Mouse (Mus musculus): ENCODE data around the gene Fdps.

The Fdps gene

GRCm38 (mm10) chr3:89101812-89102494 lies at the start of gene Fdps:
Gene Fdps, minus strand, starts transcription at chr3:89101959.
- peak; percentile 92 for DNase-seq

- DNase-seq = no peak
Measured at GRCm38 (mm10) chr3:89148567-89148966, 46.8 kb upstream of the Fdps start.

DNA sequence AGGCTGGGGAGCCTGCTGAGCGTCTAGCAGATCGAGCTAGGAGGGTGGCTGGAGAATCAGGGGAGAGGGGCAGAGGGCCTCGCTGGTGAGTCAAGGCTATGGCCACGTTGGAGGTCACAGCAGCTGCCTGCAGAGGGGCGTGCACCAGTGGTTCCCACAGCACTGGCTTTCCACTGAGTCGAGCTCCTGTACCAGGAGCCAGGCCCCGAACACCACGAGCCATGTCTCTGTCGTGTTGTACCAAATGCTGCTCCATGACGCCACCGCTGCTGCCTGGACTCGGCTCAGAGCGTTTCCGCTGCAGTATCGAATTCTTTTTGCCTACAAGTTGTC lies 46.2 kb upstream of the Fdps start:
- DNase-seq = no peak

GRCm38 (mm10) chr3:89147101-89147978 lies 45.6 kb upstream of the Fdps start:
- DNase-seq = no peak

GRCm38 (mm10) chr3:89145566-89145965 lies 43.8 kb upstream of the Fdps start:
- no peak for DNase-seq

GRCm38 (mm10) chr3:89144821-89145220 lies 43.1 kb upstream of the Fdps start:
- DNase-seq = no peak

GRCm38 (mm10) chr3:89136365-89136764 lies 34.6 kb upstream of the Fdps start:
- DNase-seq = peak; percentile 58

DNA sequence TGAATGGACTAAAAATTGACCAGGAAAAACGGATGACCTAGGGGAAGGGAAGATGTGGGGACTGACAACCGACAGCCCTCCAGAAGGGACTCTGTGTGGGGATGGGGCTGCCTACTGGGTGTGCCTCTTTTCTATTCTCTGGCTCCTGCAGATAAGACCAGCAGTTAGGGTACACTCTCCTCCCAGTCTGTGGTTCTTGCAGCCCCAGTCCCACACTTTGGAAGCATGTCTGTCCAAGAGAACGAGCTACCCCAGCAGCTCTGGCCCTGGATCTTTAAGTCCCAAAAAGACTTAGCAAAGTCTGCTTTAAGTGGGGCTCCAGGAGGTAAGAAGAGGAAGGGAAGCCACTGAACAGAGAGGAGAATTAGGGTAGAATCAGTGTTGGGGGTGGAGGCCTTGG lies 34.2 kb upstream of the Fdps start, which contains the start of gene Pklr:
Gene Pklr (plus strand): TSS at position 185 of the 400 bp plus-strand sequence.
- DNase-seq = no peak

DNA sequence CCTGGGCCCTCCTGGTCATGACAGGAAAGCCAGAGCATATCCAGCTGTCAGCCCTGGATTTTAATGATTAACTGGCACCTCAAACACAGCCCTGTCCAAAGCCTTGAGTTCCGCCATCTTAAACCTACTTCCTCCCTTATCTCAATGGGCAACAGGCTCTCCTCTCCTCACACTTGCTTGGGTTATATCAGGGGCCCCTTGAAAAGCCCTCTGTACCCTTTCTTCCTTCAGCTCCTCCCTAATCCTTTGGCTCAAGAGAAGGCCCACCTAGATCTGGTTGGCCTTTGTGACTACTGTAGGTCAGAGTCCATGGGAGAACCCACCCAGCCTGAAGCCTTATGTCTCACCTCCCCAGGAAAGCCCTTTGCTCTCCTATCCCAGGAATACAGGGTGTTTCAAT lies 32.0 kb upstream of the Fdps start:
- no peak for DNase-seq

DNA sequence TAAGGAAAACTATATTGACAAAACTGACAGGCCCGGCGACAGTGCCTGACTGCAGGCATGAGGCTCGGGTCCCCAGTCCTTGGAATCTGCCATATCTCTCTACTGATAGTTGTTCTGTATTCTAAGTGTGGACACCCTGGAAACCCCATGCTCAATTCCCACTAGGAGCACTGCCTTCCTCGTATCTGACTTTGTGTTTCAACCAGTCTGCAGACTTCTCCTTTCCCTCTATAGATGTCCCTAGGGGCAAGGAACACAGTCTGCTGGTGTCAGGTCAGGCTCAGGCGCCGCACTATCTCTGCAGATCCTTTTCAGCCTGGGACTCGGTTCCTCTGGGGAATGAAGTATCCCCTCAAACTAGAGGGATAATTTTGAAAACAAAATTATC lies 31.3 kb upstream of the Fdps start:
- DNase-seq = no peak

DNA sequence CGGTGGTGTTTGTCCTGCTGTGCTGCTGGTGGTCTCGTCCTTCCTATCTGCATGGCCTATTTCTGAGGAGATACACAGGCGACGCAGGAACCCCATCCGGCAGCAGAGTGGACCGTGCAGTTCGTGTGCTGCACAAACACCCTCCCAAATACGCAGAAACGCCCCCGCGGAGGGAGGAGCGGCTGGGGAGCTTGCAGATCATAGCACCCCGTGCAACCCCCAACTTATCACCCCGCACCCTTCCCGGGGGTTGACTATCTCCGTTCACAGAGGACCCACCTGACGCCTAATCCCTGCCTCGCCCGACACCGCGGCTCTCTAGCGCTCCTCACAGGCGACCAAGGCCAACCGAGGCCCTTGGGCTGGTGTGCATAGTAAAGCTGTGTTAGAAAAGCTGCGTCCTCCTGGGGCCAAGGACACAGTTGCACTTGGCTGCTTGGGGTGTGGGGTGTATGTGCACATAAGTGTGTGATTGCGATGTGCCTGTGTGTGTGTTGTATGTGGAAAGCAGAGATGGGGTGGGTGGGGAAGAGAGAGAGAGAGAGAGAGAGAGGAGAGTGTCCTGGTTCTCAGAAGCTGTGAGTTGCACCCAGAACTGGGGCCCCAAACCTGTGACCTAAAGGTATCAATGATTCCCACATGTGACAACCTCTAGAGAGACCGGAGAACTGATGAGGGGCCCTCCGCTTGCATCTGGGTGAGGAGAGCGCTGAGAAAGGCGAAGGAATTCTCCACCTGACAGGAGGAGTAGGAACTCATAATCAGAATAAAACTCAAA lies 30.7 kb upstream of the Fdps start:
- DNase-seq = peak; percentile 8

DNA sequence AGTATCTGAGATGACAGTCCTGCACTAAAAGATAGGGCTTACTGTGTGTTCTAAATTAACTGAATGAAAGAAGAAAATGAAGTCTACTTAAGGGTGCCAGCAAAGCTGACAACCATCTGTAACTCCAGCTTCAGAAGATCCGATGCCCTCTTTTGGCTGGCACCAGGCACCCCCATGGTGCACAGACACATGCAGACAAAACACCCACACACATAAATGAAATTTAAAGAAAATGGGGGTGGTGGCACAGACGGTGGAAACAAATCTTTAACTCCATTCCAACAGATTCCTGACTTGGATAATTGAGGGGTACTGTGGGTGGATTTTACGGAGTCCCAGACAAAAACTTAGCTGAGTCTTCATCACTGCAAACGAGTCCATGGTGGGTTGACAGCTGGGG lies 30.1 kb upstream of the Fdps start:
- no peak for DNase-seq

DNA sequence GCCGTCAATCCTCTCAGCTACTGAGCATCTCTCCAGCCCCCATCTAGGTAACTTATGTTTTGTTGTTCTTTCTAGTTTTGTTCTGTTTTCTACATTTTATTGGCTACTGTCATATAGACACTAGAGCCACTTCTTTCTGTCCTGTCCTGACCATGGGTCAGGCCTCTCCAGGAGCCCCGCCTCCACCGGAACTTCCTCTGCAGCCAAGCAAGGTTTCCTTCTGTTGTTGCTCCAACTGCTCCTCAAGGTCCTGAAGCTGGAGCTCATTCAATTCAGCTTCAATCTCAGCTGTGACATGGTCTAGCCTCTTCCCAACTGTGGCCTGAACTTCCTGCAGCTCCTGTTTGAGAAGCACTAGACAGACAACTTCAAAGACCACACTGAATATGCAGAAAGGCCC lies 28.1 kb upstream of the Fdps start:
- DNase-seq = no peak

GRCm38 (mm10) chr3:89125981-89126380 lies 24.2 kb upstream of the Fdps start:
- no peak for DNase-seq

GRCm38 (mm10) chr3:89124241-89124640 lies 22.5 kb upstream of the Fdps start:
- no peak for DNase-seq

GRCm38 (mm10) chr3:89123313-89123712 lies 21.6 kb upstream of the Fdps start:
- no peak for DNase-seq

DNA sequence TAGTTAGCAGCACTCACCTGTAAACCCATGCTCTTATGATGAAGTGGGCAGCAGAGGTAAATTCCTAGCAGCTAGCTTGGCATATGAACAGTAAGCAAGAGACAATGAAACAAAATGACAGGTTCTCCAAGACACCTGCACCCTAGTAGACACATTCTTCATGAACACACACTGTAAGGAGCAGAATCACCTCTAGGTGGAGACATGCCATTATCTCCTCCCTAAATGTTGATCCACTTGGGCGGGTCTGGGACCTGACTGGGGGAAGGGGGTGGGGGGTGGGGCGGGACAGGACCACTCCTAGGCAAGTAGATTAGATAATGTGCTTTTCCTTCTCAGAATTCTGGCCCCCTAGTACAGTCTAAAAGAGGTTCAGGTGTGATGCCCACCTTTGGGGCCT lies 13.8 kb upstream of the Fdps start:
- peak; percentile 42 for DNase-seq

GRCm38 (mm10) chr3:89113058-89113457 lies 11.3 kb upstream of the Fdps start:
- DNase-seq = no peak

DNA sequence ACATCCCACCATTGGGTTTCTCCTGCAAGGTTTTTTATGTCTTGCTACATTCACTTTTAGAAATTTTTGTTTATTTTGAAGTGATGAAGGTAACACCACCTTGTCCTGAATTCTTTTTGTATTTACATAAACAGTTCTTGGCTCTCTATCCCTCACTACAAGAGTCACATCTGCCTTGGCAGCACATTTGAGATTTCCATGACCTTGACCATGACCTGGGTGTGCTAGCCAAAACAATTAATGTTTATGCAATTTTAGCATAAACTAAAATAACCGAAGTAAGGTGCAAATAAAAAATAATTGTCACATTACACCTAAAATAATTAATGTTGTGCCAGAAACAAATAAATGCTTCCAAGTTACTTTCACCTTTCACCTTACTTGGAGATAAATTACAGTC lies 6.4 kb upstream of the Fdps start:
- no peak for DNase-seq

- no peak for DNase-seq
Measured at GRCm38 (mm10) chr3:89107545-89107944, 5.8 kb upstream of the Fdps start.

DNA sequence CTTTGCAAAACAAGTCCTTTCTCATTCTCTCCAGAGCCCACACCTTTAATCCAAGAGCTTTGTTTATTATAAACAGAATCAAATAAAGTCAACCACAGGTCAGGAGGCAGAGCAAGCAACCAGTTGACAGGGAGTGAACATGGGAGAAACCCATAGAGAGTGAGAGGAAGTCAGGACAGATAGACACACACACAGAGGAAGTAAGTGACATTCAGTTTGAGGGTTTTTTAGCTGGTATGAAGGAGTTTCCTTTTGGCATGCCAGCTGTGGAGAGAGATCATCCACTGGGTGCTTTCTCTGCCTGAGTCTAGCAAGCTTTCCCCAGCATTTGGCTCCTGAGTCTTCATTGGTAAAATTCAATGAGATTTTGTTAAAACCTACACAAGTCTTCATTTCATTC lies 5.1 kb upstream of the Fdps start:
- no peak for DNase-seq

DNA sequence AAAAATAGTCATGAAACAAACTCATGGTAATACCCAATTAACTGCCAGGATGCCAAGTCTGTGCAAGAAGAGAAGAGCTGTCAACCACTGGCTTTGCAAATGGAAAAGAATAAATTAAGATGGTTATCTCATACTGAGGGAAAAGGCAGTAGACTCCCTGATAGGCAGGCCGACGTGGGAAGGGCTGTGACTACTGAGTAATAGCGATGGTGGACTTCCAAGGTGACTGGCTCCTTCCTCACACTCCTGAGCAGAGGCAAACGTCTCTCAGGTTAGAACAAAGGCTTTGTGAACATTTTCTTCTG lies 1.5 kb upstream of the Fdps start:
- no peak for DNase-seq

- DNase-seq = no peak
Measured at GRCm38 (mm10) chr3:89102495-89103290, 934 bp upstream of the Fdps start.

Measured in thymus, postnatal 25 days (tissue).